Mouse (Mus musculus) left cerebral cortex, postnatal 10 days (tissue): ENCODE measurements around the gene Cep83. TPM values are rescaled to one million over a fixed set of nuclear protein-coding genes. Genes with fewer than 3 reads are reported as not detected.

Experiments
- DNase-seq, 2 experiments: peaks; one replicate each; pipeline ENCODE4 v3.0.0; 2021 to 2022; ENCODE audit warnings: low spot score in 2 of 2, mixed read lengths in 1 of 2; ENCODE audit errors: extremely low spot score in 1 of 2
- intact Hi-C: fragments of 180-260 bp; cut with DNase I; formaldehyde crosslinking; loops from one replicate; pipeline ENCODE4 v1.15.1; 2025
- total RNA-seq, 2 experiments: library from RNA; stranded (reverse); gene quantifications; 2 replicates each; pipeline ENCODE4 v1.2.3; 2021

Cep83 gene
- total RNA-seq, 2 experiments from 2014 or later: 32.3 to 34.2 TPM

DNA sequence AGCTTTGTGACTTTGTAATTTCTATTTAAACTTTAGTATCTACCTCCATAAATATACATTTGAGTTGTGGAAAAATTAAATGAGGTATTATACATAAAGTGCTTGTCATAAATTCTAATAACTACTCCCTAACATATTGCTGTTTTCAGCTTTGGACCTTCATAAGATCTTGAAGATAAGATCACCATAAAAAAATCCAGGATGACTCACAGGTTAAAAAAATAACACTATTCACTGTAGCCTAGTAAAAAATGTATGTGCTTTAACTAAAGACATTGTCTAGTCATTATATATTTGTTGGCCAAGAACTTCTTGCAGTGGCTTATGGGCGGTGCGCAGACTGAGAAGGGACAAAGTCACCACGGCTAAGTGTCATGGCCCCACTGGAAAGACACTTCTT lies 53.0 kb downstream of the Cep83 start:
- DNase-seq: no peak
- intact Hi-C loops: no loop called here

DNA sequence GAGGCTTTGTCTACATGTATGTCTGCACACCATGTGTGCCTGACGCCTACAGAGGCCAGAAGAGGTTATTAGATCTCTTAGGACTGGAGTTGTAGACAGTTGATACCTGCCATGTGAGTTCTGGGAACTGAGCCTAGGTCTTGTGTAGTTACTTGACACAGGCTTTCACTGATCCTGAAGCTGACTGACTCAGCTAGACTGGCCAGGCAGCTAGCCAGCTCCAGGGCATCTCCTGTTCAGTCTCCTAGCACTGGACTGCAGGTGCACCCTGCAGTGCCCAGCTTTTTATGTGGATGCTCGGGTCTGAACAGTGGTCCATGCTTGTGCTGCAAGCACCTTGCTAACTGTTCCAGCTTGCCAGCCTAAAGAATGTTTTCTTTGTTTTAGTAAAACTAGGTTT lies 58.6 kb downstream of the Cep83 start:
- no peak for DNase-seq
- intact Hi-C loops: no loop called here

- intact Hi-C loops: no loop called here
- no peak for DNase-seq
Measured at GRCm38 (mm10) chr10:94771496-94771895, 83.0 kb downstream of the Cep83 start.

- DNase-seq: no peak
- intact Hi-C loops: no loop called here
Measured at GRCm38 (mm10) chr10:94777576-94777975, 89.1 kb downstream of the Cep83 start.

DNA sequence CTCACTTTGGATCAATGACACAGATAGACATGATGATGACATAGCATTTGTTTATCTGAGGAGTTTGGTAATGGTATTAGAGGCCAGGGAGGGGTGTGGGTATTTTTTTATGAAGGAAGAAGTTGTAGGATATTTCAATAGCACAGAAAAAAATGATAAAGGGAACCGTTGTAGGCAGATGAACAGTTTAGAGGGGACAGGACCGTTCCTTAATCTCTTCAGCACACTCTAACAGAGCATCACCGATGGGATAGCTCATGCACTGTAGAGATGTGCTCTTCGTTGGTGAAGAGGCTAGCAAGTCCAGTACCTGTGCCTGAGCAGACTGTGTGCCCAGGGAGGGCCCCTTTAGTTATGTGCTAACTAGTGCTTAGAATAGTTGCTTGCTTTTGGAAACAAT lies 90.9 kb downstream of the Cep83 start:
- no peak for DNase-seq
- intact Hi-C loops: no loop called here

DNA sequence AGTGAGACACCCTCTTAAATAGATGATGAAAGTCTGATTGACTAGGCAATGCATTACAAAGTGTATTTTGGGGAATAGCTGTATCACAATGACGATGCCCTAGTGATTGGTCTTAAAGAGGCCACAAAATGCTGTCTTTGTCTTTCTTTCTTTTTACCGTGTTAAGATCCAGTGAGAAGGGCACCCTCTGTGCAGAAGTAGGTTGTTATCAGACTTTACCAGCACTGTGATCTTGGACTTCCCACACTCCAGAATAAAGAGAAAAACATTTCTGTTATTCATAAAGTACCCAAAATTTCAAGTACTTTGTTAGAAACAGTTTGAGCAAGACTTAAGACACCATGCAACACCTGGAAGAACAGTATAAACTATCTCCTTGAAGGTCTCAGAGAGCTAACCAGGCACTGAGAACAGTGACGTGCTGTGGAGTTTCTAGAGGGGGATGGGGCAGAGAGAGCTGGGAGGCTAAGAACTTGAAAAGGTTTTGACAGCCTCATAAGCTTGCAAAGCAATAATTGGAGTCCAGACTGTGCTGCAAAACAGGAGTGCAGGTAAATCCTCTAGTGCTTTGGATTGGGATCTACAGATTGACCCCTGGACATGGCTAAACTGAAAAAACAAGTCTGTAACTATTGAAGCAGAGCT lies 92.3 kb downstream of the Cep83 start:
- DNase-seq: no peak
- intact Hi-C loops: no loop called here

DNA sequence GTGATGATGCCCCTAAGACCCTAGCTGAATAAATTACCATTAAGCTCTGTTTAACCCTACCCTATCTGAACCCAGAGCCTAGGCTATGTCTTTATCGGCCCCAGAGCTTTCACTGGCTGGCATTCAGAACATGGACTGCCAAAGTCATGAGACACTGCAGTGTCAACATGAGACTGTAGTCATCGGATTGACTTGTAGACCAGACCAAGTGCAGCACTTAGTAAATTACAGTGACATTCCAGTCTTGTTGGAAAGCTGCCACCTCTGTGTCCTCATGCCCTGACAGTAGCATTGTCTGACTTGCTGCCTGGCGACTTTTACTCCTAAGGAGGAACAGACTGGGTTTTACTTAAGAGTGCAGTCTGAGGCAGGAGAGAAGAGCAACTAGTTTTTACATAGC lies 100.8 kb downstream of the Cep83 start:
- intact Hi-C loops: no loop called here
- no peak for DNase-seq

- DNase-seq: no peak
- intact Hi-C loops: no loop called here
Measured at GRCm38 (mm10) chr10:94793914-94794313, 105.5 kb downstream of the Cep83 start.

- intact Hi-C loops: no loop called here
- DNase-seq: no peak
Measured at GRCm38 (mm10) chr10:94794666-94795244, 106.3 kb downstream of the Cep83 start.

DNA sequence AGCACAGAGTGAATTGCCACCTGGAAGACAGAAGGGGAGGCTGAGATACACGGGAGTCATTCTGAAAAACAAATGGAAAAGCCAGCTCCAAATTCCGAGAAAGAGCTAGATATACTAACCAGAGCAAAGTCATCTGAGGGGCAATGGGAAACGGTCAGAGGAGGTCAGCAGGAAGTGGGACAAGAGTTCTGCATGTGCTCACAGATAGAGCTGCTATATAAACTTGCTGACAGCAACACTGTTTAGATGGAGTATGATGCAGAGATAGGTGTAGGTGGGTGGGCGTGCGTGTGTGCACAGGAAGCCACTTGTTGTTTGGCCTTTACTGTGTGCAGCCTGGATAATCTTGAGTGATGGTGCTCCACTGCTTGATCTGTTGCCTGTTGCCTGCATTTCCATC lies 109.7 kb downstream of the Cep83 start:
- no peak for DNase-seq
- intact Hi-C loops: no loop called here

- no peak for DNase-seq
- intact Hi-C loops: loop anchor here (10.0 kb wide), 1 partner anchor 175 kb away; no protein-coding TSS in a partner anchor
Measured at GRCm38 (mm10) chr10:94799485-94800239, 111.2 kb downstream of the Cep83 start.

DNA sequence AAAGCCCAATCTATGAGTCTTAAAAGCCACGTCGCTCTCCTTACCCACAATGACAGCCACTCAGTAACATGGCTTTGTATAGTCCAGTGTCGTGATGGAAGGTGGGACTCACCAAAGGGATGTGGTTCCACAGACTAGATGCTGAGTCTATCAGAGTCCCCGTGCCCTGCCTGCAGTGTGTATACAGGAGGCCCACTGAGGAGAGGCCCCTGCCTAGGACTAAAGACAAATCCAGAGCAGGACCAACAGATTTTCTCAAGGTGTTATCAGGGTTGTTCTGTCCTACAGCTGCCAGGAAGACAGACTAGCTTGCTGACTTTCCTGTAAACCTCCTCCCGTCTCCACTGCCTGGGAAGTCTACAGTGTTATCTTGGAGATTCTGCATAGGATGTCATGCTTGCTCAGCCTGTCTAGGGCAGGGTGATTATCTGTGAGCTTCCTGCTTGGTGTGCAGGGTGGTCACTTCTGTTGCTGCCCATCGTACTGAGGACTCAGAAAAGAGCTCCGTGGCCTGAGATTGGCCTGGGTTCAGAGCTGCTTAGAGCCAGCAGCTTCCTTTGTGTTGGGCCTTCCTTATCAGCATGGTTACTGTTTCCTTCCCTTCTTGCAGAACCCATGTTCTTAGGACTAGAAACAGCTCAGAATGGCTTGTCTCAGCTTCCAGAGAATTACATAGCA lies 112.4 kb downstream of the Cep83 start:
- intact Hi-C loops: loop anchor here (10.0 kb wide), 1 partner anchor 176 kb away; no protein-coding TSS in a partner anchor
- no peak for DNase-seq

GRCm38 (mm10) chr10:94804029-94804908 lies 115.8 kb downstream of the Cep83 start:
- DNase-seq: no peak
- intact Hi-C loops: loop anchor here (10.0 kb wide), 1 partner anchor 179 kb away; no protein-coding TSS in a partner anchor

GRCm38 (mm10) chr10:94804909-94805220 lies 116.4 kb downstream of the Cep83 start:
- DNase-seq: no peak
- intact Hi-C loops: loop anchor here (10.0 kb wide), 1 partner anchor 180 kb away; no protein-coding TSS in a partner anchor

DNA sequence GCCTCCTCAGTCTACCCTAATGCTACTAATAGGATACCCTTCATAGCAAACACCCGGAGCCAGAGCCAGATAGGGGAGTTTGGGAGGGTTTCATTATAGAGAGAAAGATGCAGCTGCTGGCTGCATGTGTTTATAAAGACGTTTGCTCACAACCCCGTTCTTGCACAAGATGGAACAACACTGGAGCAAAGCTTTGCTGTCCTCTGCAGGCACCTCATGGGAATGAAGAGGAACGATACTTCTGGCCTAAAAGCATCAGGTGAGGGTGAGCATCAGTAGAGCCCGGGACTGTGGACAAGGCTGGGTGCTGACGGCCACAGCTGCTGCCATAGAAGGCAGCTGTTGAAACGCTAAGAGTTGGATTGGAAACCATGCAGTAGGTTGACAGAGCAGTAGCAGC lies 118.9 kb downstream of the Cep83 start:
- intact Hi-C loops: loop anchor here (10.0 kb wide), 1 partner anchor 183 kb away; no protein-coding TSS in a partner anchor
- DNase-seq: no peak

DNA sequence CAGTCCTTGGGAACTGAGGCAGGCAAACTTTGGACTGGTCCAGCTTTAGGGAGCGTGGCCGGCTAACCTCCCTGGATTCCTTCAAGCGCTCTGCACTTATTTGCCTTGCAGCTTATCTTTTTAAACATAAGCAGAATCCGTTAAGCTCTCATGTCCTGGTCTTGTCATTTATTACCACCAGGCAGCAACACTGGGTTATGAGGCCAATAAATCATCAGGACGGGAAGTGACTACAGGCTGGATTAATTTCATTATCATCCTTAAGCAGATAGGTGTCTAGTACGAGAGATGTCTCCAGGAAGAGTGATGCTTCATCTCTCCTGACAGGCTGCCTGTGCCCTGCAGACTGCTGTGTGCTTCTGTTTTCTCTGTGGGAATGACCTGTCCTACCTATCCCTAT lies 119.8 kb downstream of the Cep83 start:
- intact Hi-C loops: loop anchor here (10.0 kb wide), 1 partner anchor 183 kb away; no protein-coding TSS in a partner anchor
- DNase-seq: no peak

DNA sequence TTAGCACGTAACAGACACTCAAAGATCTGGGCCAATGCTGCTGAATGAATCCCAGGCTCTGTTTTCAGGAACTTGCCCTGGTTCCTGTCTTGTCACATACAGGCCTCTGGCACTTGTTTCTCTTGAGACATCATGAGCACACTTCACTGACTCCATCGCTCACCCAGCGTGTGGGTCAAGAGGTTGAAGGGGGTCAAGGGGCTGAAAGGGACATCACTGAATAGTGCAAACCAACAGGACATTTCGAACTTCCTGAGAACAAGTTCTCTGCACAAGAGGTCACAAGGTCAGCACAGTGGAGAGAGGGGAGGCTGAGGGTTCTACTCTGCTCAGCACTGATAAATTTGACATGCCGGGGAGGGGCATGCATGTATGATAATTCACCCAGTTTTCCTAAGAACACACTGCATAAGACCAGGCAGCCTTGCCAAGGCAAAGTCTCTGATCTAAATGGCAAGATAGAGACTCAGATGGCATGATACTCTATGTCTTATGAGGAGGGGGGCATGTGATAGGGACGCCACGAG lies 121.6 kb downstream of the Cep83 start:
- intact Hi-C loops: loop anchor here (10.0 kb wide), 1 partner anchor 185 kb away; no protein-coding TSS in a partner anchor

More for the DNA sequence above, 121.6 kb downstream of the Cep83 start:
- DNase-seq: no peak
